Mouse (Mus musculus) urinary bladder, postnatal 4 days (tissue): ENCODE measurements at regions not wholly inside any gene's neighbourhood (a gene's known extent, or its start where the extent isn't known, plus 50 kb on each side); places are given as distances from the start of the nearest gene placed in this dataset.

Source experiments
- DNase-seq, 2 experiments: peaks; one replicate each; pipeline ENCODE4 v3.0.0; 2021 to 2022; ENCODE audit warnings: low spot score in 2 of 2

DNA sequence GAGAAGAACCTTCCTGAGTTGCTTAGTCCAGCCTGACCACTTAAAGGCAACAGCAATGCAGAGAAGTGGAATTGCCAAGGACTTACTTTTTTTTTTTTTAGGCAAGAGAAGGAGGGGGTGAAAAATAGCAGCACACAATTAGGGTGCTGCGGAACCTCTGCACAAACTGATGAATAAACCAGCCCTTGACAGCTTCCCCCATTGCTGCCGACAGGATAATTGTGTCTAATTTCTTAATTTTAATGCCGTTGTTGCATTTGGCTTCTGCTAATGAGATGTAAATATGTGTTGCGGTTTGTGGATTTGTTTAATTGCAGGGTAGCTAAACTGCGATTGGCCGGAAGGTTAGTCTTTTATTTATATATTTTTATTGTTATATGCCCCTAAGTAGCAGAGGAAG, 157.5 kb upstream of the B3gat1 start:
- no peak for DNase-seq

- DNase-seq: no peak
These were observed 131.5 kb upstream of the B3gat1 start for GRCm38 (mm10) chr9:26601979-26602378.

GRCm38 (mm10) chr9:26604552-26604951, 129.0 kb upstream of the B3gat1 start:
- DNase-seq: no peak

GRCm38 (mm10) chr9:26611711-26612437, 121.7 kb upstream of the B3gat1 start:
- DNase-seq: no peak

- DNase-seq: no peak
These were observed 110.6 kb upstream of the B3gat1 start for GRCm38 (mm10) chr9:26622840-26623448.

GRCm38 (mm10) chr9:26625171-26625937, 108.2 kb upstream of the B3gat1 start:
- no peak for DNase-seq

DNA sequence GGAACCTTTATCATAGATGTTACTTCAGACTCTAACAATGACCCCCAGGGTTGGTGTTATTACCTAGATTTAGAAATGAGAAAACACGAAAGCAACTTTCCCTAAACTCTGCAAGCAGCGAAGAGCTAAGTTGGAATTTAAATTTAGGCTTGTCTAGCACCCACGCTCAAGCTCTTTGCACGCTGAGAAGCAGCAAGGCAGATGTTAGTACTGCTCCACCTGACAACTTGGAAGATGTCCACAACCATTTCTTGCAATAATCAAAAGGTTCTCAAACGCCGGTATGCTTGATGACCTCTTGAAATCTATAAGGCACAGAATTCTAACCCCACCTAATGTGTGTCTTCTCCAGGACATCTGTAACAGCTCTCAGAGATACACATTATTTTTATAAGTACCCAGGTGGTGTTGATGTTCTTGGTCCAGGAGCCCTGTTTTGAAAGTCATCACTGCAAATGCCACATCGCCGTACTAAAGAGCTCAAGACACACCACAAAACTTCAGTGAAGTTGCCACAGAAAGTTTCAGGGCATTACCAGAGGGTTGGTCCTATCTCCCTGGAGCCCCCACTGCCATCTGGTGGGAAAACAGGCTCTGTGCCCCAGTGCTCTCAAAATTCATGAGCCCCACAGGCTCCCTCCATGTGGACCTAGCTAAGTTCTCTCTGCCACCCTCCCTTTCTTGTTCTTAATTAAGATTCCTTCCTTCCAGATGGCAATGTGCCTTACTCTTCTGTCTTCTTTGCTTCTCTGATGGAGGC, 100.5 kb upstream of the B3gat1 start:
- DNase-seq: no peak

DNA sequence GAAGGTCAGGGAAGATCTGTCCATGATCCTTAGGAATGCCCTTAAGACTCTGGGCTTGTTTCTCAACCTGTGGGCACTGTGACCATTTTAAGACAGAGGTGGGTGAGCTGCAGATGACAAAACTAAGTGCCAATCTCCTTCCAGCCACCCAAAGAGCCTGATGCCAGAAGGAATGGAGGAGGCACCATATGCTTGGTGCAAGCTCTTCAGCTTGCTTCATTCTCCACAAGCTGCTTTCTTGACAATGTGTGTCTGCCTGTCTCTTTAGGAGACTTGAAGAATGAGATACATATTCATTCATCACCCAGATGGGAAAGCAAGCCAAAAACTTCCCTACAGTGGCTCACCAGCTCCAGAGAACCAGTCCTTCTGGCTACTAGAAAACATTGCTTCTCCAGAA, 98.3 kb upstream of the B3gat1 start:
- DNase-seq: no peak

DNA sequence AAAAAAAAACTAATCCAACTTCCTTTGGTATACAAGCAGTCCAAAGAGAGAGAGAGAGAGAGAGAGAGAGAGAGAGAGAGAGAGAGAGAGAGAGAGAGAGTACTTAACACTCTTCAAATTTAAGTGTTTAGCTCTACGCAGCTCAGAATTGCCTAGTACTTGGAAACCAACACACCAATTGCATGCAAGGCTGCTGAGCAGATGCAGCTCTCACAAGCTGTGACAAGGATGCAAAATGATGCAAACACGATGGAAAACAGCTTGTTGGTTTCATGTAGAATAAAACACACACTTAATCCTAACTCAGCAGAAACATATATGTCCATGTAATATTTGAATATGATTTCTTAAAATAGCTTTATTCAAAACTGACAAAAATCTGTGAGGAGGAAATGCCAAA, 94.9 kb upstream of the B3gat1 start:
- DNase-seq: no peak

GRCm38 (mm10) chr9:26642302-26642701, 91.2 kb upstream of the B3gat1 start:
- no peak for DNase-seq

DNA sequence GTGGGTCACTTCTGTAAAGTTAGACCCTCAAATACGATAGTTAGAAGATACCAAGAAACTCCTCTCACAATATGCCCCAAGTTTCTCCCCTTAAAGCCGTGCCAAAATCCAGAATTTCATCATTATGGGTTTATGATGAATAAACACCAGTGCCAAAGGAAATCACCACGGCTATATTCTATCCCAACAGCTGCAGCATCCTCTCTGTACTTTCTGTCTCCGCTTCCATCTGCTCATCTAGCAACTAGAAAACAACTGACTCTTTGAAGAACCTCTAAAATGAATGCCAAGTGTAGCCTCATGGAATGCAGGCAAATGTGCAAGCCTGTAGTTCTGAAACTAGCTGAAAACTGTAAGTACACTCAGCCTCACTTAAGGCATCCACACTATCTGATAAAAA, 90.7 kb upstream of the B3gat1 start:
- DNase-seq: no peak

DNA sequence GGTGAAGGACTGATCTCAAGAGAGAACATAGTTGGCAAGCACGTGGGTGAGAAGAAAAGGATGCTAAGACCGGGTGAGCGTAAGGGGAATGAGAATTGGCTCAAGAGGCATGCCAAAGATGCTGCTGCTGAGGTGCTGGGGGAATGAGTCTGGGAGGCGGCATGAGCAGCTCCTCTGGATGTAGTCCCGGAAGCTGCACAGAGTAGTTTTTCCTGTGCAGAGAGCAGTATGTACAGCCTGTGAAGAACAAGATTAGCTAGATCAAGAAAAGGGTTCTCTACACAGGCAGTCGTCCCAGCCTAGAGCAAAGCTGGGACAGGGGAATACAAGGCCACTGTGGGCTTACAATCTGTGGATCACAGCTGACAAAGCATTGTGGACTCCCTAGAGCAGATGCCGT, 84.0 kb upstream of the B3gat1 start:
- DNase-seq: no peak

DNA sequence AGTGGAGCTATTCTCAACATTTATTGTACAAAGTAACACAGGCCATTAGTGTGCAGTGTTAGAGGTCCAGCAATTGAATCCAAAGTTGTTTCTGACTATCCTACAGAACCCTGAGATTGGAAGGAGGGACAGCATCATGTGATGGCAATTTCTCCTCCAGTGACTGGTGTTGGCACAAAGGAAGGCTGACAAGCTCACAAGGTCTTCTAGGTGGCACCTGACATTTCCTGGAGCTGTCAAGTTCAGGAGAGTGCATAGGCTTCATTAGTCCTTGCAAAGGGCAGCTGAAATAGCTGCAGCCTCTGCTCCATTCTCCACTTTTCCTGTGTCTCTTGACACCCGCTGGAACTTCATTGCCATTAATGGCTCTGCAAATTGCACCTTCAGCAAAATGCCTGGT, 80.6 kb upstream of the B3gat1 start:
- DNase-seq: no peak

DNA sequence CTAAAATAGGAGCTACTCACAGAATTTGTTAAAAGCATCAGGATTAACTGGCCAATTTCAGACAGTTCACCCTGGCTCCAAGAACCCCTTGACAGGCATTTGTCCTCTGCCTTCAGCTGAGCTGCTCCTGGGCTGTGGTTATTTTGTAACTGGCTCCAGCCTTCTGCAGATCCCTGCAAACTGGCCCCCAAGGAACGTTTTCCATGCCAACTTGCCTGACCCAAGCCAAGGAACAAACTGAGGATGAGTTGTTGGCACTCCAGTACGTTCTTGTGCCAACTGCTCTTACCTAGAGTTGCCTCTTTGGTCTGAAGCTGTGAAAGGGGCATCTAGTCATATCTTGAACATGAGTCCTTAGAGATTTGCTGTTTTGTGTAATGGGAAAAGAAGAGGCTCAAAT, 74.2 kb upstream of the B3gat1 start:
- DNase-seq: no peak

GRCm38 (mm10) chr9:26663544-26663943, 70.0 kb upstream of the B3gat1 start:
- no peak for DNase-seq

- peak in 1 of 2 experiments; percentile 67 for DNase-seq
These were observed 65.7 kb upstream of the B3gat1 start for GRCm38 (mm10) chr9:26667835-26668234.

GRCm38 (mm10) chr9:26674059-26674757, 59.3 kb upstream of the B3gat1 start:
- DNase-seq: no peak

GRCm38 (mm10) chr9:26678288-26678687, 55.2 kb upstream of the B3gat1 start:
- no peak for DNase-seq

GRCm38 (mm10) chr9:26681516-26681915, 52.0 kb upstream of the B3gat1 start:
- no peak for DNase-seq
